Mouse (Mus musculus): ENCODE results near the gene Zc3h18. TPM values are rescaled to one million over a fixed set of nuclear protein-coding genes. Genes with fewer than 3 reads are reported as not detected.

The Zc3h18 gene
- polyA plus RNA-seq, 2 experiments: 31.3 to 58.1 TPM

- no peak overlapping the region for H3K4me3 ChIP-seq (replicated peaks; ENCODE audit: low read length)
- peaks cover 10% of the 10 kb centered on the region for H3K27me3 ChIP-seq (ENCODE audit: control insufficient read depth, insufficient read depth, low read length)
These were observed 33.6 kb upstream of the Zc3h18 start for GRCm38 (mm10) chr8:122342806-122343209.

GRCm38 (mm10) chr8:122343341-122343740 lies 33.1 kb upstream of the Zc3h18 start:
- ATAC-seq (ENCODE audit: low FRiP score, low read depth) (0 out of 2 replicates have a peak, but pooled peaks have one; percentile 9), DNase-seq (ENCODE audit: low spot score) (no peak)
- TF ChIP-seq POLR2A (IDR thresholded peaks at IDR 0.05; ENCODE audit: borderline replicate concordance, extremely low read depth, insufficient read depth, insufficient read length): no peak
- Histone ChIP-seq H3K27ac (replicated peaks; ENCODE audit: low read depth, low read length) (no peak overlapping the region), H3K4me3 (replicated peaks; ENCODE audit: low read length) (peak overlapping the region; percentile 27), H3K4me1 (ENCODE audit: control insufficient read depth, insufficient read depth, low read length) (peaks cover 23% of the 10 kb centered on the region), H3K4me2 (replicated peaks; ENCODE audit: low read depth, low read length, severe bottlenecking) (peak overlapping the region; percentile 53), H3K9ac (ENCODE audit: low read depth, low read length, severe bottlenecking) (peak overlapping the region; percentile 38; the same call in 1 of the 2 replicates), H3K36me3 (ENCODE audit: control insufficient read depth, insufficient read depth, low read length) (no peaks in the 10 kb centered on the region), H3K27me3 (ENCODE audit: control insufficient read depth, insufficient read depth, low read length) (peaks cover 5% of the 10 kb centered on the region; the same call in 1 of the 2 replicates), H3K9me3 (ENCODE audit: control insufficient read depth, low read length) (no peaks in the 10 kb centered on the region)
- WGBS: 4% methylated on average over 11 of the region's 11 CpGs

More at GRCm38 (mm10) chr8:122342806-122343209, 33.6 kb upstream of the Zc3h18 start:
- TF ChIP-seq POLR2A (IDR thresholded peaks at IDR 0.05; ENCODE audit: borderline replicate concordance, extremely low read depth, insufficient read depth, insufficient read length): no peak
- ATAC-seq (ENCODE audit: low FRiP score, low read depth) (no peak), DNase-seq (ENCODE audit: low spot score) (peak; percentile 44)
- no peak overlapping the region for H3K27ac ChIP-seq (replicated peaks; ENCODE audit: low read depth, low read length)
- WGBS: 9% methylated on average over 9 of the region's 9 CpGs
- no peaks in the 10 kb centered on the region for H3K36me3 ChIP-seq (ENCODE audit: control insufficient read depth, insufficient read depth, low read length)
- peak overlapping the region; percentile 6; the same call in 1 of the 2 replicates for H3K9ac ChIP-seq (ENCODE audit: low read depth, low read length, severe bottlenecking)
- peak overlapping the region; percentile 53 for H3K4me2 ChIP-seq (replicated peaks; ENCODE audit: low read depth, low read length, severe bottlenecking)
- H3K4me1 ChIP-seq (ENCODE audit: control insufficient read depth, insufficient read depth, low read length): peaks cover 23% of the 10 kb centered on the region
- H3K9me3 ChIP-seq (ENCODE audit: control insufficient read depth, low read length): no peaks in the 10 kb centered on the region

- DNase-seq (ENCODE audit: low spot score): no peak
- Histone ChIP-seq H3K9ac (ENCODE audit: low read depth, low read length, severe bottlenecking) (peak overlapping the region; percentile 38; the same call in 1 of the 2 replicates), H3K4me2 (replicated peaks; ENCODE audit: low read depth, low read length, severe bottlenecking) (peak overlapping the region; percentile 53), H3K4me3 (replicated peaks; ENCODE audit: low read length) (peak overlapping the region; percentile 27), H3K27me3 (ENCODE audit: control insufficient read depth, insufficient read depth, low read length) (peaks cover 3% of the 10 kb centered on the region; the same call in 1 of the 2 replicates), H3K9me3 (ENCODE audit: control insufficient read depth, low read length) (no peaks in the 10 kb centered on the region), H3K27ac (replicated peaks; ENCODE audit: low read depth, low read length) (no peak overlapping the region), H3K4me1 (ENCODE audit: control insufficient read depth, insufficient read depth, low read length) (peaks cover 23% of the 10 kb centered on the region), H3K36me3 (ENCODE audit: control insufficient read depth, insufficient read depth, low read length) (no peaks in the 10 kb centered on the region)
- WGBS: 0% methylated on average over 14 of the region's 14 CpGs
- peak; percentile 7; the same call in 1 of the 2 replicates for ATAC-seq (ENCODE audit: low FRiP score, low read depth)
- TF ChIP-seq POLR2A (IDR thresholded peaks at IDR 0.05; ENCODE audit: borderline replicate concordance, extremely low read depth, insufficient read depth, insufficient read length): no peak
These were observed 32.7 kb upstream of the Zc3h18 start for GRCm38 (mm10) chr8:122343758-122344157.

GRCm38 (mm10) chr8:122344219-122344618 lies 32.2 kb upstream of the Zc3h18 start:
- WGBS: 9% methylated on average over 3 of the region's 5 CpGs
- Histone ChIP-seq H3K9me3 (ENCODE audit: control insufficient read depth, low read length) (no peaks in the 10 kb centered on the region), H3K9ac (ENCODE audit: low read depth, low read length, severe bottlenecking) (no peak overlapping the region), H3K27ac (replicated peaks; ENCODE audit: low read depth, low read length) (no peak overlapping the region), H3K36me3 (ENCODE audit: control insufficient read depth, insufficient read depth, low read length) (no peaks in the 10 kb centered on the region), H3K4me1 (ENCODE audit: control insufficient read depth, insufficient read depth, low read length) (peaks cover 23% of the 10 kb centered on the region), H3K4me2 (replicated peaks; ENCODE audit: low read depth, low read length, severe bottlenecking) (peak overlapping the region; percentile 53), H3K4me3 (replicated peaks; ENCODE audit: low read length) (no peak overlapping the region), H3K27me3 (ENCODE audit: control insufficient read depth, insufficient read depth, low read length) (peaks cover 3% of the 10 kb centered on the region; the same call in 1 of the 2 replicates)
- no peak for TF ChIP-seq POLR2A (IDR thresholded peaks at IDR 0.05; ENCODE audit: borderline replicate concordance, extremely low read depth, insufficient read depth, insufficient read length)
- DNase-seq (ENCODE audit: low spot score) (no peak), ATAC-seq (ENCODE audit: low FRiP score, low read depth) (peak; percentile 31; the same call in 1 of the 2 replicates)

- WGBS: 47% methylated on average over 11 of the region's 12 CpGs
- no peak for ATAC-seq (ENCODE audit: low FRiP score, low read depth)
These were observed 31.0 kb upstream of the Zc3h18 start for GRCm38 (mm10) chr8:122345181-122346095.

More at GRCm38 (mm10) chr8:122345181-122346095, 31.0 kb upstream of the Zc3h18 start:
- H3K27me3 ChIP-seq (ENCODE audit: control insufficient read depth, insufficient read depth, low read length): peaks cover 3% of the 10 kb centered on the region; the same call in 1 of the 2 replicates
- no peak for TF ChIP-seq POLR2A (IDR thresholded peaks at IDR 0.05; ENCODE audit: borderline replicate concordance, extremely low read depth, insufficient read depth, insufficient read length)
- peaks cover 25% of the 10 kb centered on the region for H3K4me1 ChIP-seq (ENCODE audit: control insufficient read depth, insufficient read depth, low read length)
- no peak for DNase-seq (ENCODE audit: low spot score)
- H3K36me3 ChIP-seq (ENCODE audit: control insufficient read depth, insufficient read depth, low read length): no peaks in the 10 kb centered on the region
- H3K4me3 ChIP-seq (replicated peaks; ENCODE audit: low read length): no peak overlapping the region
- no peak overlapping the region for H3K27ac ChIP-seq (replicated peaks; ENCODE audit: low read depth, low read length)
- no peaks in the 10 kb centered on the region for H3K9me3 ChIP-seq (ENCODE audit: control insufficient read depth, low read length)
- H3K9ac ChIP-seq (ENCODE audit: low read depth, low read length, severe bottlenecking): no peak overlapping the region
- no peak overlapping the region for H3K4me2 ChIP-seq (replicated peaks; ENCODE audit: low read depth, low read length, severe bottlenecking)
